Mouse (Mus musculus) cerebellum, adult 2 months (tissue): ENCODE measurements at regions not wholly inside any gene's neighbourhood (a gene's known extent, or its start where the extent isn't known, plus 50 kb on each side); places are given as distances from the start of the nearest gene placed in this dataset.
A peak's percentile ranks its signal among the peaks of the same experiment; 100 is the strongest.

Source experiments
- DNase-seq, 2 experiments: peaks; one replicate each; pipeline ENCODE4 v3.0.0; 2021
- H3K27ac ChIP-seq: fragments of 200-500 bp; 2 replicates; pipeline ENCODE4 v1.5.1; 2012; ENCODE audit warnings: low read length, control low read depth, inconsistent platforms; ENCODE audit not compliant: insufficient read depth
- H3K27me3 ChIP-seq: fragments of 200-500 bp; 2 replicates; pipeline ENCODE4 v1.6.1; 2012; ENCODE audit warnings: inconsistent platforms, mild to moderate bottlenecking, low read length, moderate library complexity; ENCODE audit not compliant: control insufficient read depth, insufficient read depth
- H3K4me1 ChIP-seq: fragments of 200-500 bp; 2 replicates; pipeline ENCODE4 v1.6.1; 2011; ENCODE audit warnings: low read length; ENCODE audit not compliant: control insufficient read depth, insufficient read depth
- H3K4me3 ChIP-seq: fragments of 200-500 bp; replicated peaks from 2 replicates; pipeline ENCODE3; 2011; ENCODE audit warnings: mild to moderate bottlenecking, low read depth, low read length, control low read depth; ENCODE audit not compliant: insufficient read depth
- CTCF ChIP-seq: fragments of 200-500 bp; IDR thresholded peaks from 2 replicates; pipeline ENCODE4 v1.5.1; 2011; ENCODE audit warnings: low read depth, mild to moderate bottlenecking, control low read depth, low read length, moderate library complexity, borderline replicate concordance; ENCODE audit not compliant: insufficient read depth
- POLR2A ChIP-seq: fragments of 200-500 bp; IDR thresholded peaks from 2 replicates; pipeline ENCODE4 v1.6.1; 2011; ENCODE audit warnings: low read length, control low read depth, borderline replicate concordance; ENCODE audit not compliant: insufficient read depth
- WGBS: fragments of 180-500 bp; shearing (Covaris S2); methylation state at CpG from one replicate; pipeline ENCODE4 v1.1.7; 2018; 5-methylcytosine and 5-hydroxymethylcytosine counted together

DNA sequence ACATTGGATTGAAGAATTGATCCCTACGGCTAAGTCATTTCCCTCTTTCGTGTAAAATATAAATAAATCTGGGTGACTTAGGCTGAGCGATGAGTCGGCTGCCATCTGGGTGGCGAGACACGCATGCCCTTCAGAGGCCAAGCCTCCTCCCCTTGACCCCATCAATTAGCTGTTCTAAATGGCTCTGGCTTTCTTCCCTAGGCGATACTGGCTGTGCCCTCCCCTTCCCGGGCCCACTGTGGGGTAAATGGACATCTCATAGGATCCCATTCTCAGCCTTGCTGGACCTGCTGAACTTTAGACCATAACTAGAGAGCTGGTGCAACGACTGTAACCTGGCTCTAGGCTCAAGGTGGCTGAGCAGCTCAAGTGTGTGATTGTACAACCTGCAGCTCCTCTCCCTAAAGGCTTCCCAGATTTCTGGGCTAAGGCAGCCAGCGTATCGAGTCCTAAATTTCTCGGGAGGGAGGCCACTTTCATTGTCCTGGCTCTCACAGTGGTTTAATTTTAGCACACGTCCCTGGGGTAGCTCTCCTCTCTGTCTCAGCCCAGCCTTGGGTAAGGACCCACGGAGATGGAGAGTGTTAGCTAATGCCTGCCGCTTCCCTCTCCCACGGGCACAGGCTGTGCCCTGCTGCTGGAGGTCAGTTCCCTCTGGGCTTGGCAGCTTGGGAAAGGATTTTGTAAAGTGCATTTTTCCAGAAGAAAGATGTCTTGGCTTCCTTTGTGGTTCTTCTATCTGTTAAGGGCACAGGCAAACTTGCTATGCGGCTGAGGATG is 80.7 kb upstream of the Zc3h12a start:
- TF ChIP-seq CTCF, result no peak
- TF ChIP-seq POLR2A, result no peak
- no peak overlapping the region for H3K27ac ChIP-seq
- H3K4me3 ChIP-seq, result no peak overlapping the region
- DNase-seq, result peak in 1 of 2 experiments; percentile 9
- WGBS, result 56% methylated on average over 17 of the region's 17 CpGs
- no peaks in the 10 kb centered on the region; the same call in 1 of the 2 replicates for H3K4me1 ChIP-seq
- H3K27me3 ChIP-seq, result no peaks in the 10 kb centered on the region; the same call in 1 of the 2 replicates

DNA sequence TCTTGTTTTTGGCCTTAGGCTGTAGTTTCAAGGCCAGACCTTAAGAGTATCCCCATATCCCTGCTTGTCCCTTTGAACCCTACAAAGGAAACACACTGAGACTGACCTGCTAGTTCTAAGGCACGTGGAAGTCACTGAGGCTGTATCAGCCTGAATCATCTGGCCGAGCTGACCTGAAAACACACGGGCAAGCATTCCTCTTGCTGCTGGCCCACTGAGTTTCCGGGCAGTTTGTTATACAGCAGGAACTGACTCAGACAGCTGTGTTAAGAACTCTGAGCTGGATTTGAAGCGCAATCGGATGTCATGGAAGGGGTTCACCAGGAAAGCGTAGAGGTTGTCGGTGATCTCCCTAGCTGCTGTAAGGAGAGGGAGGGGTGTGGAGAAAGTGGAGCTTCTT is 75.9 kb upstream of the Zc3h12a start:
- WGBS, result 94% methylated on average over 8 of the region's 8 CpGs
- no peaks in the 10 kb centered on the region for H3K27me3 ChIP-seq
- DNase-seq, result no peak
- no peak overlapping the region for H3K27ac ChIP-seq
- no peak overlapping the region for H3K4me3 ChIP-seq
- H3K4me1 ChIP-seq, result no peaks in the 10 kb centered on the region; the same call in 1 of the 2 replicates
- TF ChIP-seq CTCF (no peak), POLR2A (no peak)

DNA sequence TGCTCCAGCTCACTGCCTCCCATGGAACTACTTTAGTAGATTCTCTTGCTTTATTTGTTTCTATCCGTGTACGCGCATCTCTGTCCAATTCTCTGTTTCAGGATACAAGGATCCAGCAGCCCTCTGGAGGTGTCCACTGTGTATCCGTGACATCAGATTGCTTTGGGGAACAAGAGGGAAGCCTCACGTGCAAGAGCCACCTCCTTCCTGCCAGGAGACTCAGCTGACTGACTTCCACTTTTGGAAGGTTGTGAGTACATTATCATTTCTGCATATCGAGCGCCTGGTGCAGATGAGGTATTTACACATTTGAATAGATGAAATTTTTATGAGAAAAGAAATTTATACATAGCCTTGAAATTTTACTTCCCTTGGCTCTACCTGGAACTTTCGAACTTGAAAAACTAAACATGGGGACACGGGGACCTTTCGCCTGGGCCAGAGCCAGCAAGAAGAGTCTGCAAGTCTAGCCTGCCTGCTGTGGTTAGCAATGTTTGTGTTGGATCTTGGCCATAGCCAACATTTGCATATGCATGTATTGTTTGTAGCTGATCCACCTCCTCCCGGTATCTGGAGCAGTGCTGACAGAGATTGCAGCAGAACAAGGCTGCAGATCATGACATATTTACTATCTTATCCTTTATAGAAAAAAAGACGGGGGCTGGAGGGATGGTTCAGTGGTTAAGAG is 74.1 kb upstream of the Zc3h12a start:
- Histone ChIP-seq H3K27me3 (no peaks in the 10 kb centered on the region), H3K4me1 (no peaks in the 10 kb centered on the region), H3K27ac (no peak overlapping the region), H3K4me3 (no peak overlapping the region)
- no peak for TF ChIP-seq POLR2A
- TF ChIP-seq CTCF, result no peak
- DNase-seq, result no peak
- 33% methylated on average over 12 of the region's 12 CpGs for WGBS

DNA sequence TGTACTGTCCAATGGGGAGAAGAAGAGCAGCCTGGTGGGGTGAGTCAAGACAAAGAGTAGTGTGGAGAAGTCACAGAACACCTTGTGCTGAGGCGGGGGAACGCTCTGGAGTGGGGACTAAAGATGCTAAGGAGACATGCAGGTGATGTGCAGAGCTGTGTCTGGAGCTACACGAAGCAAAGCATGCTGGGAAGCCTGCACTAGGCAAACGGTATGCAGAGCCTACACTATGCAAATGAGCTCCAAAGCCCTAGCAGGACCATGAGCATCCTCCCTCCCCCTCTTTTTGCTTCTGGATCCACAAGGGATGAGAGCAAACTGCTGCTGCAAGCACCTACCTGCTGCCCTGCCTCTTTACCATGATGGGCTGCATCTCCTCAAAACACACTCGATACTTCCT is 73.1 kb upstream of the Zc3h12a start:
- Histone ChIP-seq H3K27me3 (no peaks in the 10 kb centered on the region), H3K4me3 (no peak overlapping the region), H3K4me1 (no peaks in the 10 kb centered on the region), H3K27ac (no peak overlapping the region)
- WGBS, result 39% methylated on average over 5 of the region's 5 CpGs
- DNase-seq, result no peak
- TF ChIP-seq CTCF (no peak), POLR2A (no peak)

DNA sequence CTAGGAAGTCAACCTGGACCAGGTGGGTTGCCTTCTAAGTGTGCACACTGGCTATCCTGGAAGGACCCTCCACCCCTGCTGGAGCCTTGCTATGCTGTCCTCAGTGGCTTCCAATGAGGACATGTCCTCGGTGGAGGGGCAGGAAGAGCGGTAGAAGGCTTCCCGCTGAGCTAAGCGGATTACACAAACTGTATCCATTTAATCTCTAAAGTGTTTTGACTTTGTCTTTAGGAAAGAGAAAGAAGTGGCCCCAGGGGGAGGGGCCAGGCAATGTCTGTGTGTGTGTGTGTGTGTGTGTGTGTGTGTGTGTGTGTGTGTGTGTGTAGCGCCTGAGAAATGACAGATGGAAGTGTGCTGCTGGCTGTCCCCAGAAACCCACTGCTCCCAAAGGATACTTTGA is 71.6 kb upstream of the Zc3h12a start:
- Histone ChIP-seq H3K4me3 (no peak overlapping the region), H3K27me3 (no peaks in the 10 kb centered on the region), H3K4me1 (no peaks in the 10 kb centered on the region), H3K27ac (no peak overlapping the region)
- 49% methylated on average over 5 of the region's 5 CpGs for WGBS
- DNase-seq, result no peak
- TF ChIP-seq POLR2A, result no peak
- TF ChIP-seq CTCF, result no peak

DNA sequence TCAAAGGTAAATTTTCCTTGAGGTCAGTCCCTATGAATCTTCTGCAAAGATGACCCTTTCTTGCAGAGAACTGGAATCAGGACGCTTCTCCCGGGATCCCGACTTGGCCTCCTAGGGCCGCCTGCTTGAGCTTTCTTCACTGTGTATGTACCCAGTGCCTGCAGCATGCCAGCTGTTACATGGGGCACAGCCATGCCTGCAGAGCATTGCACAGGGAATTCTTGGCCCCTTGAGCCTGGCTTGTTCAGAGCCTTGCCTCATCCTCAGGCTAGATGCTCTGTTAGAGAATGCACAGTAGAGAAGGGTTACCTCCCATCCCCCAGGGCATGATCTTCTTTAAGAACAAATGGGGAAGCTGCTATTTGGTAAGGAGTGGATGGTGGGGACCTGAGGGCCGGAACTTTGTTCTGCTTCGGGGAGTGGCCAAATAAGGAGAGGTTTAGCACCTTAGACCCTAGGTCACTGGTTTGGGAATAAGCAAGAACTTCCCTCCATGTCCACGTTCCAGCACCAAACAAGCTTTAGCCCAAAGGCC is 68.3 kb upstream of the Zc3h12a start:
- Histone ChIP-seq H3K4me3 (no peak overlapping the region), H3K27me3 (no peaks in the 10 kb centered on the region), H3K27ac (no peak overlapping the region), H3K4me1 (peaks cover 7% of the 10 kb centered on the region)
- WGBS, result 72% methylated on average over 7 of the region's 7 CpGs
- TF ChIP-seq POLR2A, result no peak
- no peak for TF ChIP-seq CTCF
- DNase-seq, result no peak

DNA sequence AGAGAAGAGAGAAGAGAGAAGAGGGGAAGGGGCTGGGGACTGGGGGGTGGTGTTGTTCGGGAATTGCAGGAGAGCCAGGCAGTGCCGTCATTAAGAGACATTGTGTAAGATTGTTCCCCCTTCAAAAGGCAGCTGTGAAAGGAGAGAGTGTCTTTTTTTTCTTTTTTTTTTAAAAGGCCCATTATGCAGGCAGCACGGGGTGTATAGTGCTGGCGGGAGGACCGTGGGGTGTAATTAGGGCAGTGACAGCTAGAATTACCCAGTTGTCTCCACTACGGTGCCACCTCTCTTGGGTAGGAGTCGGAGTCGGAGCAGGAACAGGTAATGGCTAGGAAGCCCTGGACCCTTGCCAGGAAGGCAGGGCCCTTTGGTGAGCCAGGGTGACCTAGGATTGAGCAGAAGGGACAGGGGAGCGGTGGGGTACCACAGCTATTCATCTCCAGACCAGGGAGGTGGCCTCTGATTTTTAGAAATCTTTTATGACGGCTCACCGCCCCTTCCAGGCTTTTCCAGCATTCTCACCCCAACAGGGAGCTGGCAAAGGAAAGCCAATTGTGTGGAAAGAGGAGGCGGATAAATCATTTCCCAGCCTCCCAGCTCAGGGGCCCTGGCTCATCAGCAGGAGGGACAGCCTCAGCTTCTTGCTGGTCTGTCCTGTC is 67.2 kb upstream of the Zc3h12a start:
- WGBS, result 17% methylated on average over 12 of the region's 12 CpGs
- DNase-seq, result no peak
- H3K4me1 ChIP-seq, result peaks cover 8% of the 10 kb centered on the region
- no peak overlapping the region for H3K4me3 ChIP-seq
- TF ChIP-seq POLR2A (no peak), CTCF (no peak)
- H3K27ac ChIP-seq, result no peak overlapping the region
- no peaks in the 10 kb centered on the region for H3K27me3 ChIP-seq
